Mouse (Mus musculus) embryonic facial prominence, embryonic 13.5 days (tissue): ENCODE data around the gene Mid1. TPM values are rescaled to one million over a fixed set of nuclear protein-coding genes. Genes with fewer than 3 reads are reported as not detected.
"Not testable (repeated sequence)": the region's sequence is repeated elsewhere in the genome, so short reads cannot be mapped to it uniquely, and the experiment has no call there.

Experiments used
- ATAC-seq: fragments of 200-750 bp; cut with Nextera tagmentation; 2 replicates; pipeline ENCODE4 v1.8.0; 2017; ENCODE audit warnings: low read depth; ENCODE audit not compliant: insufficient number of reproducible peaks, insufficient read depth, low FRiP score, low TSS enrichment
- H3K27ac ChIP-seq: fragments of 300-500 bp; sonication (generic); 2 replicates; pipeline ENCODE4 v1.5.1; 2015; ENCODE audit warnings: moderate library complexity, mild to moderate bottlenecking, inconsistent platforms
- H3K27me3 ChIP-seq: fragments of 300-500 bp; sonication (generic); 2 replicates; pipeline ENCODE4 v1.6.1; 2015; ENCODE audit warnings: mild to moderate bottlenecking, inconsistent platforms
- H3K36me3 ChIP-seq: fragments of 300-500 bp; sonication (generic); 2 replicates; pipeline ENCODE4 v1.6.1; 2015; ENCODE audit warnings: mild to moderate bottlenecking, inconsistent platforms
- H3K4me1 ChIP-seq: fragments of 300-500 bp; sonication (generic); 2 replicates; pipeline ENCODE4 v1.6.1; 2015; ENCODE audit warnings: inconsistent platforms
- H3K4me2 ChIP-seq: fragments of 300-500 bp; sonication (generic); 2 replicates; pipeline ENCODE4 v1.6.1; 2015; ENCODE audit warnings: moderate library complexity, mild to moderate bottlenecking, inconsistent platforms
- H3K4me3 ChIP-seq: fragments of 300-500 bp; sonication (generic); 2 replicates; pipeline ENCODE4 v1.5.1; 2015; ENCODE audit warnings: mild to moderate bottlenecking, inconsistent platforms
- H3K9ac ChIP-seq: fragments of 300-500 bp; sonication (generic); 2 replicates; pipeline ENCODE4 v1.6.1; 2015; ENCODE audit warnings: mild to moderate bottlenecking, inconsistent platforms
- H3K9me3 ChIP-seq: fragments of 300-500 bp; sonication (generic); 2 replicates; pipeline ENCODE4 v1.6.1; 2016; ENCODE audit warnings: inconsistent platforms
- WGBS: fragments of 180-500 bp; shearing (Covaris S2); methylation state at CpG from one replicate; pipeline ENCODE4 v1.1.7; 2015; ENCODE audit warnings: mixed read lengths; 5-methylcytosine and 5-hydroxymethylcytosine counted together
- polyA plus RNA-seq: library from polyadenylated mRNA; unstranded; fragments of >200 nt; fragmentation: Nextera tagmentation; extraction: Ambion mirVana; gene quantifications from 2 replicates; pipeline ENCODE4 v1.2.1, GENCODE M21; 2015

Gene Mid1
- polyA plus RNA-seq, 1 experiment from 2014 or later: 9.2 TPM

DNA sequence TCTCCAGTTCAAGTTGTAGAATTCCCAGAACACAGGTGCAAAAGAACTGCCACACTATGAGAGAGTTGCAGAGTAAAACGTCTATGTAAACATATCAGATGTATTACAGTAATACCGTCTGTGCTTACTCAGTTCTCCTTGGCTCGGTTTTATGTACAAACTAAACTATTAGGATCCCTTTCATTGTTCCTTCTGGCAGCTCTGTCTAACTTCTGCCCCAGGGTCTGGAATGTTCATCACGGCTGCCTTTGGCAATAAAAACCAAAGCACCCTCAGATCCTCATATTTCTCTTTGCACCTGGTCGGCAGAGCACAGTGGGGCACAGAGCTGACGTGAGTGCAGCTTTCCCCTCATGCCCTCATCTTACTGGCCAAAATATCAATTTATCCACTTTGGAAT is 290.0 kb downstream of the Mid1 start:
- H3K4me2 ChIP-seq, H3K4me3 ChIP-seq, ATAC-seq, H3K4me1 ChIP-seq, H3K27ac ChIP-seq, H3K27me3 ChIP-seq, H3K9ac ChIP-seq: not testable (repeated sequence)
- 64% methylated on average over 6 of the region's 6 CpGs for WGBS
- Histone ChIP-seq H3K36me3 (peaks cover 24% of the 10 kb centered on the region; the same call in 1 of the 2 replicates), H3K9me3 (peaks cover 31% of the 10 kb centered on the region; the same call in 1 of the 2 replicates)

DNA sequence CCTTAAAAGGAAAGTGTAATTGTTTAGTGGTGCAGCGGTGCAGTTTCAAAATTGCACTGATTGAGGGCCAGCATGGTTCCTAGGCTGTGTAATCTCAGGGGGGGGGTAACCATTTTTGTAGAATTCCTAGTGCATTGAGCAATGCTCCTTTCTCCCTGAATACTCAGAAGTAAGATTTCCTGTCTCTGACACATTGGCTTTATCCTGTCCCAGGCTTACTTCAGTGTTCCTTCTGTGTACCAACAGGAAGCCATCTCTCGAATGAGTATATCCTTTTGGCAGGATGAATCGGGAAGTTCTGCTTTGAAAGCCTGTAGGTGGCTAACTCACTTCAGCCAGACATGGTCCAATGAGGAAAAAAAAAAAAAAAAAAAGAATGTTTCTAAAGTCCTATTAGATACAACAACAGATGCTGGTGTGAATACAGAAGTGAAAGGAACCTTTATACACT is 290.7 kb downstream of the Mid1 start:
- Histone ChIP-seq H3K9me3 (peaks cover 34% of the 10 kb centered on the region), H3K36me3 (peaks cover 25% of the 10 kb centered on the region; the same call in 1 of the 2 replicates)

DNA sequence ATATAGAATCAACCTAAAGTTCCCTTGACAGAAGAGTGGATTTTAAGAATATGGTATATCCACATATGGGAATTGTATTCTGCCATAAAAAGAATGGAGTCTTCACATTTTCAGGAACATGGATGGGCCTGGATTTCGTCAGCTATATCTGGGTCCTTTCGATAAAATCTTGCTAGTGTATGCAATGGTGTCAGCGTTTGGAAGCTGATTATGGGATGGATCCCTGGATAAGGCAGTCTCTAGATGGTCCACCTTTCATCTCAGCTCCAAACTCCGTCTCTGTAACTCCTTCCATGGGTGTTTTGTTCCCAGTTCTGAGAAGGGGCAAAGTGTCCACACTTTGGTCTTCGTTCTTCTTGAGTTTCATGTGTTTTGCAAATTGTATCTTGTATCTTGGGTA is 291.3 kb downstream of the Mid1 start:
- not testable (repeated sequence) for H3K27ac ChIP-seq, ATAC-seq, H3K4me3 ChIP-seq, H3K9ac ChIP-seq, H3K4me1 ChIP-seq, H3K4me2 ChIP-seq, H3K27me3 ChIP-seq
- 66% methylated on average over 5 of the region's 5 CpGs for WGBS
- Histone ChIP-seq H3K36me3 (peaks cover 28% of the 10 kb centered on the region), H3K9me3 (peaks cover 41% of the 10 kb centered on the region)

More for the DNA sequence above, 290.7 kb downstream of the Mid1 start:
- H3K9ac ChIP-seq, H3K27me3 ChIP-seq, H3K4me2 ChIP-seq, H3K27ac ChIP-seq, ATAC-seq, H3K4me1 ChIP-seq, H3K4me3 ChIP-seq: not testable (repeated sequence)
- 86% methylated on average over 3 of the region's 3 CpGs for WGBS

DNA sequence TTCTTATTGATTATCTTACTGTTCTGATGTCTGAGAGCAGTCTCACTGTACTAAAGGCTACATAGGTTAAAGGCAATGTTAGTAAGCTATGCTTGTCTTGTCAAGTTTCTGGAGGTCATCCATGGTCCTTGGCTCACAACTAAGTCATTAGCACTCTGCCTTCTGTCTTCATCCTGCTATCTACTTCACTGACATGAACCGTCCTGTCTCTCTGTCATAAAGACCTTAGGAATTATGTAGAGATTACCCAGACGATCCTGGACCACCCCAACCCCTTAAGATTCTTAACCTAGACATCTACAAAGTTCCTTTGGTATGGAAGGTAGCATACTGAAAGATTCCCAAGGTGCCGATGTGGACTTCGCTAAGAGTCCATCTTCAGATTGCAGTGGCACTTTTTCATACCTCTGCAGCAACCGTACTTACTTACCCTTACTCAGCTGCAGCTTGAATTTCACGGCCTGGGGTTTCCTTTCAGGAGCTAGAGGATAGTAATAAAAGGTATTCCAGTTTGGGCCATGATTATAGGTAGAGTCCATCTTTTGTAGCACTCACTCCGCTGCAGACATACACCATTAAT is 292.9 kb downstream of the Mid1 start:
- H3K27ac ChIP-seq, H3K4me2 ChIP-seq, H3K4me1 ChIP-seq, H3K9ac ChIP-seq, H3K27me3 ChIP-seq, H3K4me3 ChIP-seq, ATAC-seq: not testable (repeated sequence)
- 87% methylated on average over 7 of the region's 7 CpGs for WGBS
- Histone ChIP-seq H3K36me3 (peaks cover 44% of the 10 kb centered on the region), H3K9me3 (peaks cover 43% of the 10 kb centered on the region)

DNA sequence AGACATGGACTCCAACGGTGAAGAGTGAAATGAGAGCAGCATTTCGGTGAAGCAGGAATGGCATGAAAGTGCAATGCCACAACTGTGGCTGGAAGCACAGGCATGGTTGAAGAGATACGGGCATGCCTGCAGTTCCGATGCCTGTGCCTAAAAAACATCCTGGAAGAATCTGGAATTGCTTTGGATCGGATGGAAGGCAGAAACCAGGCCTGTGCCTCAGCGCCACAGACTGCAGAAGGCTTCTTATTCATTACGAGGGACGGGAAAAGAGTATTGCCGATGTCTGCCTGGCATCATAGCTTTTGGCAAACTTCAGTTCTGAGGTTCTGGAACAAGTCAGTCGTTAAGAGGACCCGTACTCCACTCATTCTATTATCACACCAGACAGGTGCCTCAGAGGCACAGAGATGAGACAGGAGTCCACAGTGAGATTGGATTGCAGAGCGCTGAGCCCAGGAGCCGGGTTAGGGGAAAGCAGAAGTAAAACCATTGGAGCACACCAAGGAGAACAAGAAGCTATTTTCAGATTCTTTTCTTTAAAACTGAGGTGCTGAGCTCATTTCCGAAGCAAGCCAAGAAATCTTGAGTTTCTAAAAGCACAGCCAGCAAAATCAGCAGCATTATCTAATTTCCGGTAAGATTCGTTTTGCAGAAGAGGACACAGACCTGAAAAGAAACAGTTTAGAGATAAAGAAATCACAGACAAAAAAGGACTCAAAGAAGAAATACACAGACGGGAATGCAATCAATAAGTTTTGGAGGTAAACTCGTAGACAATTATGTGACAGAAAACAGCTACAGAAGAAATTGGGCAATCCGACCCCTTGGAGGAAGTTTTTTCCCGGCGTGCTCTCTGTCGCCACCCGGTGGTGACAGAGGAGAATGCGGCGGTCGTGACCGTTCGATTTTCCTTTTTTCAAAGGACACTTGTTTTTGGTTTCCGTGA is 293.7 kb downstream of the Mid1 start:
- not testable (repeated sequence) for ATAC-seq
- H3K27ac ChIP-seq: peak overlapping the region; percentile 1; the same call in 1 of the 2 replicates
- WGBS: 68% methylated on average over 29 of the region's 29 CpGs

DNA sequence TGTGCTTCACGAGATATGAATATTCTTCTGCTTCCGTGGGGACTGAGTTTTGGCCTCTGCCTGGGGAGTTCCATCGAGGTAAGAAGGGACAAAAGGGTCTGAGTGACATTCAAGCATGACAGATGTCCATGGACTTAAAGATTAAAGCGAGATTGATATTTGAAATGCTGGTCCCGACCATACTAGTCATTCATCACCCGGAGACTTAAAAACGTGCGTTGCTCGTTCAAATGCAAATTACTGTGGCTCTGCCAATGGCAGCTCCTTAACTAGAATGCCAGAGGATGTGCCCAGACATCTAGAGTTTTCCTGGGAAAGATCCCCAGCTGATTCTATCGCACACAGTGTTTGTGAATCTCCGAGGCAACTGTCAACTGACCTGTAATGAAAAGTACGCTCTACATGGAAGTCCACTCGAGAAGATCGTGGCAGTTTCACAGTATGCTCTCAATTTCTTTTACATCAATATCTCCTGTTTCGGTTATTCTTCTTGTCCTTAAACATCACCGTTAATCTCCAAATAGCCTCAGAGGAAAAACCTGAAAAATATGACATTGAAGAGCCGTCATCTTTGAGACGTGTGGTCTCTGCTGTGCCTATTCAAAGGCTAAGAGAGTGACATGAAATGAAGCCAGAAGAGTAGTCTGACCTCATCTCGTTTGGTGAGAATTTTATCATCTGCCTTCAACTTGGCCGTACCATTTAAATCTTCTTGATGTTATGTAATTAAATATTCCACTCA is 294.6 kb downstream of the Mid1 start:
- not testable (repeated sequence) for H3K27ac ChIP-seq, H3K4me1 ChIP-seq, H3K4me2 ChIP-seq, H3K27me3 ChIP-seq, ATAC-seq, H3K4me3 ChIP-seq, H3K9ac ChIP-seq
- H3K36me3 ChIP-seq: peaks cover 55% of the 10 kb centered on the region
- peaks cover 58% of the 10 kb centered on the region for H3K9me3 ChIP-seq
- 82% methylated on average over 20 of the region's 20 CpGs for WGBS

More for the DNA sequence above, 293.7 kb downstream of the Mid1 start:
- not testable (repeated sequence) for H3K4me2 ChIP-seq, H3K4me3 ChIP-seq, H3K27me3 ChIP-seq, H3K4me1 ChIP-seq
- Histone ChIP-seq H3K36me3 (peaks cover 50% of the 10 kb centered on the region), H3K9ac (peak overlapping the region; percentile 0; the same call in 1 of the 2 replicates), H3K9me3 (peaks cover 50% of the 10 kb centered on the region)

DNA sequence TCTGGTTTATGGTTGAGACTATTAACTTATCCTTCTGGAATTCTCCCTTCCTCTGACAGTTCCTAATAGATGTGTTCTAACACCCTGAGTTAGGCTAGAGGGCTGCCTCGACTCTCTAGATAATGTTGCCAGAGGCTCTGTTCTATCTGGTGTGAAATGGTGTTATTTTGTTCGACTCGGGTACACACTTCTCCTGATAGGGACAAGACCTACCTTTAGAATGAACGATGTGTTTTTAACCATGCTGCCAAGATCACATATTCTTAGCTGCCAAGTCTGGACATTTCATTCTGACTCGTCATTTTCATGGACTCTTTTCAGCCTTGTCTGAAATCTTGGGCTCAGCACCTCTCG is 295.2 kb downstream of the Mid1 start:
- not testable (repeated sequence) for H3K27ac ChIP-seq, H3K9ac ChIP-seq, H3K4me2 ChIP-seq, H3K27me3 ChIP-seq, H3K4me1 ChIP-seq, H3K4me3 ChIP-seq, ATAC-seq
- Histone ChIP-seq H3K9me3 (peaks cover 63% of the 10 kb centered on the region), H3K36me3 (peaks cover 56% of the 10 kb centered on the region)
- WGBS: 81% methylated on average over 6 of the region's 6 CpGs

DNA sequence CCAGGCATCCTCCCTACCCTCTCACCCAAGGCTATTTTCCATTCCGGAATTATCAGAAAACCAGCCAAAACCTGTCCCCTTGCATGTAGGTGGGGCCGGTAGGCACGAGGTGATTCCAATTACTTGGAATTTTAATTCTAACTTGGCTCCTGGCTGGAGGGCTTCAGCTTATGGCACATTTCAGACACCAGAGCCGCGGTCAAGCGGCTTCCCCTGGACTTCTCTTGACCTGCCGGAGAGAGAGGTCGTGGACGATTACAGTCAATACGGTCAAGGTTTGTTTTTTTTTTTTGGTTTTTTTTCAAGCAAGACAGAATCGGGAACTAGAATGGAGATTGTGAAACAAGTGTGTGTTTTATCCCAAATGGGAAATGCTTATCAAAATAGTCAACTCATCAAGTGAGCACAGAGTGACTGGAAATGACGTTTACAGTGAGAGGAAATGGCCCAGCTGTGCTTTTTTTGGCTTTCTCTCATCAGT is 295.9 kb downstream of the Mid1 start:
- H3K4me1 ChIP-seq: no peaks in the 10 kb centered on the region
- WGBS: 86% methylated on average over 12 of the region's 12 CpGs
- no peak overlapping the region for H3K9ac ChIP-seq
- peaks cover 56% of the 10 kb centered on the region for H3K36me3 ChIP-seq
- H3K9me3 ChIP-seq: peaks cover 63% of the 10 kb centered on the region
- no peak overlapping the region for H3K4me2 ChIP-seq
- no peak overlapping the region for H3K4me3 ChIP-seq
- no peak for ATAC-seq
- no peak overlapping the region for H3K27ac ChIP-seq
- no peaks in the 10 kb centered on the region for H3K27me3 ChIP-seq

DNA sequence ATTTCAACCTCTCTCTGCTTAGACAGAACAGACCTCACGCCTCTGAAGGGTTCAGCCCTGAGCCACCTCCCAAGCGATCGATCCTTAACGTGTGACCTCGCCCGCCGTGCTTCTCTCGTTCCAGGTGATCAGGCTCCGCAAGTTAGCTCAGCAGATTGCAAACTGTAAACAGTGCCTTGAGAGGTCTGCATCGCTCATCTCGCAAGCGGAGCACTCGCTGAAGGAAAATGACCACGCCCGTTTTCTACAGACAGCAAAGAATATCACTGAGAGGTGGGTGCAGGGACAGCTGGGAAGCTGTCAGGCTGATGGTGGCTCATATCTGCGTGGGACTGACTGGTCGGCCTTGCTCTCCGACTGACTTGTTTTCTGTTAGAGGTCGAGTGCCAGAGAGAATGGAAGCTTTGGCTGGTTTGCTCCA is 296.8 kb downstream of the Mid1 start:
- ATAC-seq, H3K27me3 ChIP-seq, H3K4me2 ChIP-seq, H3K4me1 ChIP-seq, H3K9ac ChIP-seq, H3K4me3 ChIP-seq, H3K27ac ChIP-seq: not testable (repeated sequence)
- peaks cover 69% of the 10 kb centered on the region for H3K9me3 ChIP-seq
- peaks cover 62% of the 10 kb centered on the region for H3K36me3 ChIP-seq
- WGBS: 88% methylated on average over 19 of the region's 19 CpGs

DNA sequence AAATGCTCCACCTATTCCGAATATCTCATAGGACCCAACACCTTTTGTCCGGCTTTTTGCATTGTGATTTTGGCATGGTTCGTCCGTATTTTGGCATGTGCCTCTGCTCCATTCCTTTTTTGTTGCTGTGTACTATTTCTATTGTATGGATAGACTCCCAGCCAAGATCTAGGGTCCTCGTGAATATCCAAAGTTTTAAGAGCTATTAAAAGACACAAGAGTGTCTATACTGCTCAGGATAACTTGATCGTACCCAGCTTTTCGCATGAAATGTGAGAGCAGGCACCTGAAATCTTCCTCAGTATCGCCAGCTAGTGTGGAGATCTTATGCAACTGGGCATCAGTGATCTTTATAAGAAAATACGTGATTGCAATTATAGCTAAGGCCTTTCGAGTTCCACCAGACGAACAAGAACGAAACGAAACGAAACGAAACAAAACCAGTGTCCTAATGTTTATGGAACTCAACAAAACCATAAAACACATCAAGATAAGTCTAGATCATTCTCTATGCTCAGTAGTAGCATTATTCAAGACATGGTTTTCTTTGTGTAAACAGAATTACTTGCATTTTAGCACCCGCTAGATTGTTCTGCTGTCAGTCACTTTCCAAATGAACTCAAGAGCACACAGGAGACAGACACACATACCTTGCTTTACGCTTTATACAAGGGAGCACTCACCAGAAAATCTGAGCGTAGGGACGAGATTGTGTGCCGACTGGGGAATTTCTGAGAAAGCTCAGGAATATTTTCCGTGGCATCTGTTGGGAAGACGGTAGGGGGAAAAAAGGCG is 297.8 kb downstream of the Mid1 start:
- H3K27me3 ChIP-seq, H3K4me2 ChIP-seq, H3K4me3 ChIP-seq, H3K27ac ChIP-seq, H3K4me1 ChIP-seq, ATAC-seq, H3K9ac ChIP-seq: not testable (repeated sequence)
- Histone ChIP-seq H3K36me3 (peaks cover 66% of the 10 kb centered on the region), H3K9me3 (peaks cover 73% of the 10 kb centered on the region)
- 88% methylated on average over 23 of the region's 23 CpGs for WGBS
